Mouse (Mus musculus) midbrain, embryonic 14.5 days (tissue): Measurements from ENCODE around the gene Tanc2. TPM values are rescaled to one million over a fixed set of nuclear protein-coding genes. Genes with fewer than 3 reads are reported as not detected.
A peak's percentile ranks its signal among the peaks of the same experiment; 100 is the strongest.

Experiments
- ATAC-seq: fragments of 200-750 bp; cut with Nextera tagmentation; 2 replicates; pipeline ENCODE4 v1.8.0; 2017; ENCODE audit warnings: moderate number of reproducible peaks, moderate library complexity; ENCODE audit not compliant: low FRiP score, low TSS enrichment
- DNase-seq: peaks from one replicate; pipeline ENCODE4 v3.0.0-alpha.2; 2015
- H3K27ac ChIP-seq: fragments of 300-500 bp; sonication (generic); replicated peaks from 2 replicates; pipeline ENCODE4 v1.5.1; 2014; ENCODE audit warnings: mild to moderate bottlenecking, low read depth, low read length, moderate library complexity
- H3K27me3 ChIP-seq: fragments of 300-500 bp; sonication (generic); 2 replicates; pipeline ENCODE4 v1.6.1; 2014; ENCODE audit warnings: low read length, control low read depth, mixed read lengths; ENCODE audit not compliant: control insufficient read depth, insufficient read depth
- H3K36me3 ChIP-seq: fragments of 300-500 bp; sonication (generic); 2 replicates; pipeline ENCODE4 v1.6.1; 2014; ENCODE audit warnings: low read length, control low read depth; ENCODE audit not compliant: control insufficient read depth, insufficient read depth
- H3K4me1 ChIP-seq: fragments of 300-500 bp; sonication (generic); 2 replicates; pipeline ENCODE4 v1.6.1; 2014; ENCODE audit warnings: mild to moderate bottlenecking, antibody characterized with exemption, low read length, control low read depth; ENCODE audit not compliant: control insufficient read depth, insufficient read depth
- H3K4me2 ChIP-seq: fragments of 300-500 bp; sonication (generic); 2 replicates; pipeline ENCODE4 v1.6.1; 2014; ENCODE audit warnings: mild to moderate bottlenecking, low read length, moderate library complexity
- H3K4me3 ChIP-seq: fragments of 300-500 bp; sonication (generic); replicated peaks from 2 replicates; pipeline ENCODE4 v1.5.1; 2014; ENCODE audit warnings: low read depth, low read length
- H3K9ac ChIP-seq: fragments of 300-500 bp; sonication (generic); replicated peaks from 2 replicates; pipeline ENCODE4 v1.6.1; 2014; ENCODE audit warnings: mild to moderate bottlenecking, low read length, moderate library complexity
- H3K9me3 ChIP-seq: fragments of 300-500 bp; sonication (generic); 2 replicates; pipeline ENCODE4 v1.6.1; 2016; ENCODE audit warnings: low read length, control low read depth, mixed read lengths; ENCODE audit not compliant: control insufficient read depth
- WGBS: fragments of 180-500 bp; shearing (Covaris S2); extraction: QIAGEN DNeasy Blood & Tissue Kit; methylation state at CpG from one replicate; pipeline ENCODE4 v1.1.7; 2014; 5-methylcytosine and 5-hydroxymethylcytosine counted together
- polyA plus RNA-seq: library from polyadenylated mRNA; unstranded; fragments of >200 nt; fragmentation: Nextera tagmentation; extraction: Ambion mirVana; gene quantifications from 2 replicates; pipeline ENCODE4 v1.2.1, GENCODE M21; 2014

Gene Tanc2
- polyA plus RNA-seq, 1 experiment from 2014 or later = 46.4 TPM

GRCm38 (mm10) chr11:105678996-105679395 lies 89.2 kb downstream of the Tanc2 start:
- ATAC-seq = no peak
- no peaks in the 10 kb centered on the region for H3K4me1 ChIP-seq
- no peaks in the 10 kb centered on the region for H3K27me3 ChIP-seq
- no peak overlapping the region for H3K27ac ChIP-seq
- no peak overlapping the region for H3K4me2 ChIP-seq
- H3K4me3 ChIP-seq = no peak overlapping the region
- H3K9me3 ChIP-seq = no peaks in the 10 kb centered on the region
- WGBS = 74% methylated on average over 1 of the region's 1 CpGs
- H3K9ac ChIP-seq = no peak overlapping the region
- no peaks in the 10 kb centered on the region for H3K36me3 ChIP-seq
- no peak for DNase-seq

DNA sequence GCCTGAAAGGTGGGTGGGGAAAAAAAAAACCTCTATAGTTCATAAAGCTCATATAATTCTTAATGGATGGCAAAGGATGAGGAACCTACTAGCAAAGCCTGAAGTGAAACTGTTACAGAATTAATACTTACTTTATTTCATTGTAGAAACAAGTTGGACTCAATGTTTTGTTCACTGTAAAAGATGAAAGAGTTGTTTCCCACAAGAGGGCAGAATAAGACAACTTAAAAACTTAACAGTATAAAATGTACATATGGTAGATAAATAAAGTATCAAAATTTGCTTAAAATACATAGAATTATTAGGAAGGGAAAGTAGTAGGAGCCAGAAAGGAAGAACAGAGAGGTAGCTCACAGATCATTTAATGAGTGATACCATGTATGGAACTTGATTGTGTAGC lies 95.0 kb downstream of the Tanc2 start:
- Histone ChIP-seq H3K27me3 (no peaks in the 10 kb centered on the region), H3K9me3 (no peaks in the 10 kb centered on the region), H3K4me3 (no peak overlapping the region), H3K4me1 (no peaks in the 10 kb centered on the region), H3K36me3 (no peaks in the 10 kb centered on the region), H3K9ac (no peak overlapping the region), H3K4me2 (no peak overlapping the region), H3K27ac (no peak overlapping the region)
- DNase-seq (no peak), ATAC-seq (no peak)

DNA sequence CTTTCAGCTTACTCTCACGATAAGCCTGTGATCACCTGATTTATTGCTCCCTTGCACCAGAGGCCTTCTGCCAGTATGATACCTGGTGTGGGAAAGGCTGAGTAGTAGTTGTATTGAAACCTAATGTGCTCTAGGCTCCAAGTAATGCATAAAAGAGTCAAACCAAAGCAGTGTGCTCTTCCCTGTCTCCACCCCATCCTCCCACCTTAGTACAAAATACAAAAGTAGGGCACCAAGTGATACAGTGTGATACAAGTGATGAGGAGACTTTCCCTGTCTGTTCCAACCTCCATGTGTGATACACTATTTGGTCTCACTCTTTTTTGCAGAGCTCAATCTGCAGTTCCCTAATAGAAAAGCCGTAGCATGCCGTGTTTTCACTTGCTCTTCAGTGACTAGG lies 110.7 kb downstream of the Tanc2 start:
- no peak overlapping the region for H3K9ac ChIP-seq
- DNase-seq (no peak), ATAC-seq (no peak)
- no peak overlapping the region for H3K4me2 ChIP-seq
- 80% methylated on average over 3 of the region's 3 CpGs for WGBS
- H3K36me3 ChIP-seq = no peaks in the 10 kb centered on the region
- H3K4me3 ChIP-seq = no peak overlapping the region
- no peak overlapping the region for H3K27ac ChIP-seq
- no peaks in the 10 kb centered on the region for H3K4me1 ChIP-seq
- no peaks in the 10 kb centered on the region for H3K9me3 ChIP-seq
- H3K27me3 ChIP-seq = no peaks in the 10 kb centered on the region

DNA sequence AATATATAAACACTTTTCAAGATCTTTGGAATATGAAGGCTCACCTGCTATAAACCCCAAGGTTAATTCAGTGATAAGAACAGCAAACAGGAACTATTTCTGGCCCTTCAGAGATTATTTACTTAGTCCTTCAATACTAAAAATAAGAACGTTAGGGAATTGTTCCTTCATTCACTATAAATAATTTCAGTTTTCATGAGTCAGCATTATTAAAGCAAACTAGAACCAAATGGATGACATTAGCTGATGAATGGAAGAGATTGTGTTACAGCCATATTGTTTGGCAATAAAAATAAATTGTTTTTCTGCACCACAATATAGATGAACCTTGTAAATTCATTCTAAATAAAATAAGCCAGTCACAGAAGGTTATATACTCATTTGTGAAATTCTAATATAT lies 129.9 kb downstream of the Tanc2 start:
- Histone ChIP-seq H3K36me3 (no peaks in the 10 kb centered on the region), H3K27ac (no peak overlapping the region), H3K27me3 (no peaks in the 10 kb centered on the region), H3K9ac (no peak overlapping the region), H3K4me1 (no peaks in the 10 kb centered on the region), H3K4me2 (no peak overlapping the region), H3K4me3 (no peak overlapping the region), H3K9me3 (no peaks in the 10 kb centered on the region)
- no peak for DNase-seq
- WGBS = 69% methylated on average over 1 of the region's 1 CpGs
- ATAC-seq = no peak

DNA sequence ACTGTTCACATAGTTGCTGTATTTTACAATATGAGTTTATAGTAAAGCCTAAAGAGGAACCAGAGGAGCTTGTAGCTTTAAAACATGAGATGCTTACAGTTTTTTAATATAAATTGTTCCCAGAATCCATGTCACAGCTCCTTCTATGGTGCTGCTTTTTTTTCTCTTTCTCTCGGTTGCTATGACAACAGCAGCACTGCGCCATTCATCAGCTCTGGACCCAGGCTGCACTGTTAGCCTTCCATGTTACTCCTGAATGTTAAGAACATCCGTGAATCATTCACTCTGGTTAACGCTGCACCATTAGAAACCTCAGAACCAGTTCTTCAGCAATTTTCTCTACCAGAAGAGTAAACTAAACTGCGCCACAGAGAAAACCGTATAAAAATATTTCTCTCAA lies 141.8 kb downstream of the Tanc2 start:
- H3K27ac ChIP-seq = peak overlapping the region; percentile 79
- ATAC-seq (no peak; the same call in 1 of the 2 replicates), DNase-seq (peak; percentile 88)
- no peaks in the 10 kb centered on the region for H3K36me3 ChIP-seq
- H3K4me3 ChIP-seq = peak overlapping the region; percentile 13
- WGBS = 32% methylated on average over 6 of the region's 6 CpGs
- H3K27me3 ChIP-seq = no peaks in the 10 kb centered on the region
- 0 out of 2 replicates have a peak overlapping the region, but pooled peaks have one; percentile 27 for H3K9ac ChIP-seq
- no peaks in the 10 kb centered on the region for H3K9me3 ChIP-seq
- peaks cover 12% of the 10 kb centered on the region for H3K4me1 ChIP-seq
- peak overlapping the region; percentile 48 for H3K4me2 ChIP-seq

GRCm38 (mm10) chr11:105731989-105732531 lies 142.3 kb downstream of the Tanc2 start:
- Histone ChIP-seq H3K9me3 (no peaks in the 10 kb centered on the region), H3K9ac (peak overlapping the region; percentile 27; the same call in 1 of the 2 replicates), H3K4me3 (peak overlapping the region; percentile 13), H3K4me1 (peaks cover 12% of the 10 kb centered on the region), H3K27me3 (no peaks in the 10 kb centered on the region), H3K36me3 (no peaks in the 10 kb centered on the region), H3K4me2 (peak overlapping the region; percentile 48), H3K27ac (peak overlapping the region; percentile 79)
- 50% methylated on average over 4 of the region's 4 CpGs for WGBS
- ATAC-seq (no peak), DNase-seq (peak; percentile 26)

DNA sequence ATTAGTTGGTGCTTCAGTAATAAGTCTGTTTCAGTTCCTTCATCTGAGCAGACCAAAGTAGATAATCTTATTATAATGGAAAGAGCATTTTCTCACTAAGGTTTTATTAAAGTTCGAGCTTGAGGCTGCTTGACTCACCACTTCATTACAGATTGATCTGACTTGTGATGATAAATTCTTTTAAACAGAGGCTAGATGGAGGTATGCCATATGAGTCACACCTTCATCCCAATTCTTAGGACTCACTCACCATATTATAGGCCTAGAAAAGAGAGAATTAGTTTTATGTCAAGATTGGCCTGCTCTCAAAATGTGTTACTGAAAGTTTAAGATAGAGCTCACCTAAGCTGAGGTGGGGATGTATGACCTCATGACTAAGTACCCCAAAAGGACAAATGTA lies 153.4 kb downstream of the Tanc2 start:
- WGBS = 60% methylated on average over 1 of the region's 1 CpGs
- DNase-seq = no peak
- no peak for ATAC-seq

DNA sequence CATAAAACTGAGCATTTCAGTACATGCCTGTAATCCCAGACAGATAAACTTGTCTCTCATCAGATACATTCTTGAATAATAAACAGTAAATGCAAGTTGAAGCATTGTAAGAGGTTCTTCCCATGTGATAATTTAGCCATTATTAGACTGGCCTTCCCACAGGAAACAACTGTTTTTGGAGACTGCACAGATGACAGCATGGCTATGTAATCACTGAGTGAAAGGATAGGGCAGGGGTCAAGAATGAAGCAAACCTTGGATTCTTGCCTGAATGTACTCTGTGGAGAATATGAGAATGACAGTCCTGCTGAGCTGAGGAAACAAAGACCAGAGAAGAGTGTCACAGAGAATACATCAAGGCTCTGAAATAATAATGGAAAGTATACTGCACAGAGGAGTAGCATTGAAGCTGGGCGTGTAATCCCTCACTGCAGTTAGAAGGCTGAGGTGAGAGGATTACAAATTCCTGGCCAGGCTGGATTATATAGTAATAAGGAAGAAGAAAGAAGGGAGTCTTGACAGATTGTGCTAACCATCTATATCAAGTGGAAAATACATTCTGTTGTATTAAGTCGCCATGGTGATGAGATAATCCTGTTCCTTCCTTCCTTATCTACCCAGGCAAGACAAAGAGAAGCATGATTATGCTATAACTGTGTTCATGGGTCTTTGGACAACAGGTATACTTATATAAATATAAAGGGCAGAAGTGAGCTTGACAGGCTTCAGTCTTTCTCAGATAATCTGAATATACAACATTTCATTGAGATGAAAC lies 159.7 kb downstream of the Tanc2 start:
- Histone ChIP-seq H3K9ac (no peak overlapping the region), H3K36me3 (no peaks in the 10 kb centered on the region), H3K4me1 (no peaks in the 10 kb centered on the region), H3K27me3 (no peaks in the 10 kb centered on the region), H3K27ac (no peak overlapping the region), H3K4me2 (no peak overlapping the region), H3K4me3 (no peak overlapping the region), H3K9me3 (no peaks in the 10 kb centered on the region)
- peak; percentile 40 for DNase-seq
- ATAC-seq = no peak
- 39% methylated on average over 2 of the region's 2 CpGs for WGBS

More for the DNA sequence above, 153.4 kb downstream of the Tanc2 start:
- no peaks in the 10 kb centered on the region for H3K9me3 ChIP-seq
- H3K4me2 ChIP-seq = no peak overlapping the region
- no peak overlapping the region for H3K4me3 ChIP-seq
- no peaks in the 10 kb centered on the region for H3K27me3 ChIP-seq
- no peak overlapping the region for H3K27ac ChIP-seq
- H3K9ac ChIP-seq = no peak overlapping the region
- H3K4me1 ChIP-seq = no peaks in the 10 kb centered on the region
- H3K36me3 ChIP-seq = no peaks in the 10 kb centered on the region
